Comparison of ENCODE assay signal across 8 mouse cellular contexts in the genomic region with DNA sequence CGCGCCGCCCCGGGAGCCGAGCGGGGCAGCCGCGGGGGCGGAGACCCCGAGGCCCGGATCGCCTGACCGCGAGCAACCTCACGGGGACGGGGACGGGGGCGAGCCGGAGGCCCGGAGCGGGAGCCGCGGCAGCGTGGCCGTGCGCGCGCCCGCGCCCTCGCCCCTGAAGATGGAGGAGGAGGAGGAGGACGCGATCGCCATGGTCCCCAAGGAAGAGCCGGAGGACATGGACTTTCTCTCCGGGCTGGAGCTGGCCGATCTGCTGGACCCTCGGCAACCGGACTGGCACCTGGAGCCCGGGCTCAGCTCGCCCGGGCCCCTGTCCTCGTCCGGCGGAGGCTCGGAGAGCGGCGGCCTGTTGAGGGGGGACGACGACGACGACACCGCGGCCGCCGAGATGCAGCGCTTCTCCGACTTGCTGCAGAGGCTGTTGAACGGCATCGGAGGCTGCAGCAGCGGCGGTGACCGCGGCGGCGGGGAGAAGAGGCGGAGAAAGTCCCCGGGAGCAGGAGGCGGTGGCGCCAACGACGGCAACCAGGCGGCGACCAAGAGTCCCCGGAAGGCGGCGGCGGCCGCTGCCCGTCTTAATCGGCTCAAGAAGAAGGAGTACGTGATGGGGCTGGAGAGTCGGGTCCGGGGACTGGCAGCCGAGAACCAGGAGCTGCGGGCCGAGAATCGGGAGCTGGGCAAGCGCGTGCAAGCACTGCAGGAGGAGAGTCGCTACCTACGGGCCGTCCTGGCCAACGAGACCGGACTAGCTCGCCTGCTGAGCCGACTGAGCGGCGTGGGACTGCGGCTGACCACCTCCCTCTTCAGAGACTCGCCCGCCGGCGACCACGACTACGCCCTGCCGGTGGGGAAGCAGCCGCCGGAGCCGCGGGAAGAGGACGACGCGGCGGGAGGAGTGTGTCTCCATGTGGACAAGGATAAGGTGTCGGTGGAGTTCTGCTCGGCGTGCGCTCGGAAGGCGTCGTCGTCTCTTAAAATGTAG. TPM values are rescaled to one million over a fixed set of nuclear protein-coding genes. Genes with fewer than 3 reads are reported as not detected.
DNase-seq lines count a peak whose midpoint lies in the region; ATAC-seq lines count a peak whose summit lies in the region.

No protein-coding gene starts in this region.

- H3K4me2 ChIP-seq in hindbrain, embryonic 14.5 days (replicated peaks) = peak overlapping the region; percentile 82

- H3K36me3 ChIP-seq in hindbrain, embryonic 14.5 days (replicated peaks; ENCODE audit: control insufficient read depth, insufficient read depth) = peaks cover 12% of the 10 kb centered on the region

- DNase-seq in R1 (ENCODE audit: low read depth, low spot score) = peak; percentile 54
- peak; percentile 87 to 88 for DNase-seq in cerebellum, postnatal 10 days
- peak; percentile 45 to 54 for DNase-seq in frontal cortex, postnatal 25 days (ENCODE audit: low spot score in 2 of 2)
- peak; percentile 63 for DNase-seq in hindbrain, embryonic 14.5 days (ENCODE audit: low spot score)
- DNase-seq in left cerebral cortex, adult 8-10 months (ENCODE audit: low spot score in 2 of 2) = peak; percentile 42 to 56
- peak; percentile 72 for DNase-seq in retina, postnatal 7 days (ENCODE audit: low read depth, low spot score)
- DNase-seq in urinary bladder, adult 2 months (ENCODE audit: low spot score) = peak; percentile 75

- no peaks in the 10 kb centered on the region for H3K27me3 ChIP-seq in hindbrain, embryonic 14.5 days (ENCODE audit: control insufficient read depth, insufficient read depth, low read length)

- H3K9ac ChIP-seq in hindbrain, embryonic 14.5 days = peak overlapping the region; percentile 99

- peak; percentile 77 for ATAC-seq in hindbrain, embryonic 14.5 days (ENCODE audit: low FRiP score)
- peak; percentile 71 for ATAC-seq in megakaryocyte, adult 5-6 weeks (ENCODE audit: poor library complexity, severe bottlenecking)

- peak overlapping the region; percentile 98 for H3K27ac ChIP-seq in hindbrain, embryonic 14.5 days

- H3K4me1 ChIP-seq in hindbrain, embryonic 14.5 days (replicated peaks; ENCODE audit: control insufficient read depth, insufficient read depth, low read length) = peaks cover 8% of the 10 kb centered on the region

- peak overlapping the region; percentile 99 for H3K4me3 ChIP-seq in hindbrain, embryonic 14.5 days (replicated peaks; ENCODE audit: low read length)

- under 1% methylated on average over 105 of the region's 123 CpGs for WGBS in hindbrain, embryonic 14.5 days

- no peaks in the 10 kb centered on the region for H3K9me3 ChIP-seq in hindbrain, embryonic 14.5 days (ENCODE audit: control insufficient read depth, low read length)

RNA-seq across cellular contexts. Expression of a gene that starts 0.9 kb away (rescaled TPM):
- polyA plus RNA-seq in hindbrain, embryonic 14.5 days (2014; fragmentation: Nextera tagmentation; extraction: Ambion mirVana) = 45.4 and 52.9 TPM in 2 replicates
- total RNA-seq in left cerebral cortex, adult 8-10 months (2022) = 10 to 100 TPM; 67.4 to 93.4 (median 75.2) TPM
- 74.9 and 89.1 TPM in 2 replicates for total RNA-seq in megakaryocyte, adult 5-6 weeks (2015)
- 47.2 and 52.6 TPM in 2 replicates for total RNA-seq in megakaryocyte, adult 5-6 weeks (2017)
- 71.4 and 104 TPM in 2 replicates for polyA plus RNA-seq in urinary bladder, adult 2 months (2012; rRNA removed)

RNA-seq across cellular contexts. Expression of a gene that starts 13.6 kb away (rescaled TPM):
- 125 and 132 TPM in 2 replicates for polyA plus RNA-seq in hindbrain, embryonic 14.5 days (2014; fragmentation: Nextera tagmentation; extraction: Ambion mirVana)
- total RNA-seq in left cerebral cortex, adult 8-10 months (2022) = 10 to 100 TPM; 37.1 to 40.9 (median 38.4) TPM
- total RNA-seq in megakaryocyte, adult 5-6 weeks (2015) = 59.0 and 64.5 TPM in 2 replicates
- 20.7 and 31.2 TPM in 2 replicates for total RNA-seq in megakaryocyte, adult 5-6 weeks (2017)
- polyA plus RNA-seq in urinary bladder, adult 2 months (2012; rRNA removed) = 44.5 and 51.2 TPM in 2 replicates

RNA-seq across cellular contexts. Expression of a gene that starts 17.0 kb away (rescaled TPM):
- polyA plus RNA-seq in hindbrain, embryonic 14.5 days (2014; fragmentation: Nextera tagmentation; extraction: Ambion mirVana) = 1.9 and 2.3 TPM in 2 replicates
- 1 to 10 TPM in 2 of 4 experiments, under 1 TPM in 2; 0.82 to 1.1 (median 0.98) TPM for total RNA-seq in left cerebral cortex, adult 8-10 months (2022)
- total RNA-seq in megakaryocyte, adult 5-6 weeks (2015) = not detected in 2 replicates
- not detected in 2 replicates for total RNA-seq in megakaryocyte, adult 5-6 weeks (2017)
- polyA plus RNA-seq in urinary bladder, adult 2 months (2012; rRNA removed) = 0.73 and 0.90 TPM in 2 replicates

RNA-seq across cellular contexts. Expression of a gene that starts 32.4 kb away (rescaled TPM):
- 40.8 and 44.5 TPM in 2 replicates for polyA plus RNA-seq in hindbrain, embryonic 14.5 days (2014; fragmentation: Nextera tagmentation; extraction: Ambion mirVana)
- total RNA-seq in left cerebral cortex, adult 8-10 months (2022) = 10 to 100 TPM; 25.4 to 27.3 (median 26.5) TPM
- total RNA-seq in megakaryocyte, adult 5-6 weeks (2015) = 11.9 and 15.3 TPM in 2 replicates
- 11.9 and 13.5 TPM in 2 replicates for total RNA-seq in megakaryocyte, adult 5-6 weeks (2017)
- polyA plus RNA-seq in urinary bladder, adult 2 months (2012; rRNA removed) = 19.1 and 21.1 TPM in 2 replicates

RNA-seq across cellular contexts. Expression of a gene that starts 33.1 kb away (rescaled TPM):
- polyA plus RNA-seq in hindbrain, embryonic 14.5 days (2014; fragmentation: Nextera tagmentation; extraction: Ambion mirVana) = 30.0 and 32.0 TPM in 2 replicates
- total RNA-seq in left cerebral cortex, adult 8-10 months (2022) = 100 to 1,000 TPM; 251 to 298 (median 273) TPM
- total RNA-seq in megakaryocyte, adult 5-6 weeks (2015) = not detected in 2 replicates
- total RNA-seq in megakaryocyte, adult 5-6 weeks (2017) = 0.28 and 0.33 TPM in 2 replicates
- 2.1 and 2.9 TPM in 2 replicates for polyA plus RNA-seq in urinary bladder, adult 2 months (2012; rRNA removed)

Comparison
In these comparisons a context has a peak if more than half of its experiments do, and no peak if none do; other contexts are left out.
1. Peak in every context shown above with its lines: DNase-seq, ATAC-seq, H3K4me3 ChIP-seq and H3K27ac ChIP-seq.